Mouse (Mus musculus) midbrain, embryonic 11.5 days (tissue): ENCODE results near the gene Olfr1506. TPM values are rescaled to one million over a fixed set of nuclear protein-coding genes. Genes with fewer than 3 reads are reported as not detected.

ENCODE experiments used
- polyA plus RNA-seq: library from polyadenylated mRNA; unstranded; fragments of >200 nt; fragmentation: Nextera tagmentation; extraction: Ambion mirVana; gene quantifications from 2 replicates; pipeline ENCODE4 v1.2.1, GENCODE M21; 2014

Olfr1506 gene
- polyA plus RNA-seq, 1 experiment from 2014 or later = not detected

Other genes with a start within 250 kb of the Olfr1506 start
- not detected in 2 replicates for gene Olfr1261, start 233.3 kb downstream of the Olfr1506 start, polyA plus RNA-seq
- gene Olfr1262, start 224.3 kb downstream of the Olfr1506 start, polyA plus RNA-seq = not detected in 2 replicates
- not detected in 2 replicates for gene Olfr1263, start 212.4 kb downstream of the Olfr1506 start, polyA plus RNA-seq
- gene Olfr1264, start 198.9 kb downstream of the Olfr1506 start, polyA plus RNA-seq = not detected in 2 replicates
- not detected in 2 replicates for gene Olfr1265, start 189.2 kb downstream of the Olfr1506 start, polyA plus RNA-seq
- gene Olfr140, start 160.9 kb downstream of the Olfr1506 start, polyA plus RNA-seq = not detected in 2 replicates
- gene Olfr1269, start 103.1 kb downstream of the Olfr1506 start, polyA plus RNA-seq = not detected in 2 replicates
- gene Olfr32, start 82.2 kb downstream of the Olfr1506 start, polyA plus RNA-seq = not detected in 2 replicates
- not detected in 2 replicates for gene Olfr1270, start 71.4 kb downstream of the Olfr1506 start, polyA plus RNA-seq
- gene Olfr142, start 33.1 kb upstream of the Olfr1506 start, polyA plus RNA-seq = not detected in 2 replicates
- gene Olfr1271, start 46.5 kb upstream of the Olfr1506 start, polyA plus RNA-seq = not detected in 2 replicates
- not detected in 2 replicates for gene Olfr1272, start 68.3 kb upstream of the Olfr1506 start, polyA plus RNA-seq
- not detected in 2 replicates for gene Gm13769, start 97.7 kb upstream of the Olfr1506 start, polyA plus RNA-seq
- gene Olfr1274-ps, start 174.2 kb upstream of the Olfr1506 start, polyA plus RNA-seq = not detected in 2 replicates